Mouse (Mus musculus) urinary bladder, postnatal 14 days (tissue): ENCODE measurements around the gene Nr6a1.

Experiments
- DNase-seq: peaks from one replicate; pipeline ENCODE4 v3.0.0; 2021; ENCODE audit warnings: low spot score

The Nr6a1 gene

GRCm38 (mm10) chr2:38927115-38927979 is at the start of gene Nr6a1:
Gene Nr6a1, minus strand, starts transcription at chr2:38927688.
- DNase-seq = peak; percentile 73

DNA sequence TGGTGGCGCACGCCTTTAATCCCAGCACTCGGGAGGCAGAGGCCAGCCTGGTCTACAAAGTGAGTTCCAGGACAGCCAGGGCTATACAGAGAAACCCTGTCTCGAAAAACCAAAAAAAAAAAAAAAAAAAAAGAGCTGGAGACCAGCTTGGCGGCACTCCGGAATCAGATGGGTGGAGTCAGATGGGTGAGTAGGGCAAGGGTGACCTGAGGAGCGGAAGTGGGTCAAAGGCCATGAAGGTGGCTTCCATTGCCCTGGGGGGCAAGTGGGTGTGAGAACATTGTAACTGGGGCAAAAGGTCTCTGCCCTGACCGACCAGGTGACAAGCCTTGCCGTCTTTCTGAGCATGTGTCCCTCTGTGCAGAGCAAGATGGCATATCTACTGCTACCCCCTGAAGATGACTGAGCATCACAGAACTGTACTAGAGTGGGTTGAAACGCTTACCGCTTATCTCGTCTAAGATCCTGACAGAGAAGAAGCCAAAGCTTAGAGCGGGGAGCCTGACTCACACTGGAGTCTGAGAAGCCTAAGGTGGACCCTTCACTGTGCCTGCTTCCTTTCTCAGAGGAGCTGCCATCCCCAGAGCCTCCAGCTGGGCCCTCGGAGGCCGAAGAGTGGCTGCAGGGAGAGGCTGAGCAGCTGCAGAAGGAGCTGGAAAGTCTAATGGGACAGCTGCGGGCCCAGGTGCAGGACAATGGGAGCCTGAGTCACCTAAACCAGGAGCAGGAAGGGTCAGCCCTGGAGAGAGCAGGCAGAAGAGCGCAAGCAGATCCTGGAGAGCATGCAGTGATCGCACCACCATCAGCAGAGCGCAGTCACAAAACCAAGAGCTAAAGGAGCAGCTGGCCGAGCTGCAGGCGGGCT is 48.7 kb upstream of the Nr6a1 start:
- DNase-seq = no peak

- DNase-seq = no peak
Observed at GRCm38 (mm10) chr2:38975181-38975580, 47.7 kb upstream of the Nr6a1 start.

DNA sequence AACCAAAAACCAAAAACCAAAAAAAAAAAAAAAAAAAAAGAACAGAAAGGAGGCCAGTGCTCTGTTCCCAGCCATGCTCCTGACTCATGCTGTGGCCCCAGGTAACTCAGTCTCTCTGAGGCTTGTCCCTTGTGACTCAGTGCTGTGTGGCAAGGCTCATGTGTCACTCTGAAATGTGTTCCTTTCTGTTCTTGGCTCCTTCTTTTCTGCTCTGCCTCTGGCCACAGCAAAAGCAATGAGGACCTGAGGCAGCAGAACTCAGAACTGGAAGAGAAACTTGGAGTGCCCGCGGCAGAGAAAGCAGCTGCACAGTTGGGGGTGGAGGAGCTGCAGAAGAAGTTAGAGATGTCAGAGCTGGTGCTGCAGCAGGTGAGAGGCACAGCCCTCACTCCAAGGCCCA is 46.7 kb upstream of the Nr6a1 start:
- no peak for DNase-seq

- no peak for DNase-seq
Observed at GRCm38 (mm10) chr2:38973701-38974100, 46.2 kb upstream of the Nr6a1 start.

DNA sequence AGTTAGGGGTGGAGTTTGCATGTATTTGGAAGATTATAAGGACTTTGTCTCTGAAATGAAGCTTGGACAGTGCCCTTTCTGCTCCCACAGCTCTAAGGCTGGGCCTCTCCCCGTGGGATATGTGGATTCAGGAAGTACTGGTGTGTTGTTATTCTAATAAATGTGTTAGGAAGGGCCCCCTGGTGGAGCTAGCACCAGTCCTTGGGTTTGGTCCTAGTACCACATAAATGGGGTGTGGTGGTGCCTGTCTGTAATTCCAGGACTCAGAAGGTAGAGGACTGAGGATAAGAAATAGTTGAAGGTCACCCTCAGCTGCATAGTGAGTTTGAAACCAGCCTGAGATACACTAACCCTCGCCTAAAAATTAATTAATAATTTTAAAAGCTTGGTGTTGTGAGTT is 45.7 kb upstream of the Nr6a1 start:
- DNase-seq = no peak

GRCm38 (mm10) chr2:38970057-38970456 is 42.6 kb upstream of the Nr6a1 start:
- DNase-seq = no peak

- no peak for DNase-seq
Observed at GRCm38 (mm10) chr2:38969650-38970049, 42.2 kb upstream of the Nr6a1 start.

GRCm38 (mm10) chr2:38964198-38964597 is 36.7 kb upstream of the Nr6a1 start:
- no peak for DNase-seq

DNA sequence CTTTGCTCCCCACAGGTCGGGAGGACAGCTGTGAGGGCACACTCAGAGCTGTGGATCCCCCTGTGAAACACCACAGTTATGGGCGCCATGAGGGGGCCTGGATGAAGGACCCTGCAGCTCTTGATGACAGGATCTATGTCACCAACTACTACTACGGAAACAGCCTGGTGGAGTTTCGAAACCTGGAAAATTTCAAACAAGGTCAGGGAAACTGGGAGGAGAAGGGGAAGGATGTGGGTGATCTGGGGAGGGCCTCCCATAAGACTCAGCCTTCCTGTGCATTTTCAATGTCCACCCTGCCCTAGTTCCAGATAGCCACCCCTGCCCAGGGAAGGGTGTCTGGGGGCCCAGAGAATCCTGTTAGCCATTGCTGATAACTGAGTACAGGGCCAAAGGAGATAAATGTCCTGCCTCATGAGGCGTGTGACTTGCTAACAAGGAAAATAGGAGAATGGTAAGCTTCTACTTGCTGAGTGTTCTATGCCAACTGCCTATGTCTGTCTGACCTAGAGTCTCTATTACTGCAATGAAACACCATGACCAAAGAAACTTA is 30.3 kb upstream of the Nr6a1 start:
- no peak for DNase-seq

DNA sequence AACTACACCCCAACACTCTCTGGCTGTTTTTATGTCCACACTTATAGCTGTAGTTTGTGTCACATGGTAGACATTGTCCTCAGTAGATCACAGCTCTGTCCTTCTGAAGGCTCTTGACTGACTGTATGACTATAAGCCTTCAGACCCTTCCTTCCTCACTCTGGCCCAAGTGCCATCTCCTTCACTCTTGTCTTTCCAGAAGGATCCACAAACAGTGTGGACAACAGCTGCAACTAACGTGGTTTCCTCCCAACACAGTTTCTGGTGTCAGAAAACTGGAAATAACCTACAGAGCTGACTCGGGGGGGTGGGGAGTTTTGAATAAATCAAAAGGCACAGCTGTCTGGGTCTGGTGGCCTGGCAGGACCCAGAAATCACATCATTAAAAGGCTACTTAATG is 28.6 kb upstream of the Nr6a1 start:
- no peak for DNase-seq

GRCm38 (mm10) chr2:38953152-38953883 is 25.8 kb upstream of the Nr6a1 start:
- DNase-seq = peak; percentile 44

DNA sequence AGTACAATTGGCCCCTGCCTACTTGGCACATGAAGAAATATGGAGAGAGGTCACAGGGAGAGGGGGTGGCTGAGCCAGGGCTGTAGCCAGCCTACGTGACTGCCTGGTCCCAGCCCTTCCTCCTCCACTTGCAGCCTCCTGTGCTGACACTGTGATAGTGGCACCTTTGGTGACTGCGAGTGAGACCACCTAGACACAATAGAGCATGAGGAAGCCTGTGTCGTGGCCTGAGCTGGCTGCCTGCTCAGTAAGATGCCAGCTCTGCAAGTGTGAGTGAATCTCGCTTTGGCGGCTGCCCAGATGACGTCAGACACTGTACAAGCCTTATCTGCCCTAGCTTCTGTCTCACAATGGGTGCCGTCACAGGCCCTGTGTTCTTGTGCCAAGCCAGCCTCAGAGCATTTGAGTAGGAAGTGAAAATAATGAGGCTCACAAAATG is 22.8 kb upstream of the Nr6a1 start:
- DNase-seq = peak; percentile 79

- no peak for DNase-seq
Observed at GRCm38 (mm10) chr2:38947566-38947965, 20.1 kb upstream of the Nr6a1 start.

GRCm38 (mm10) chr2:38944460-38945161 is 17.1 kb upstream of the Nr6a1 start:
- DNase-seq = no peak

DNA sequence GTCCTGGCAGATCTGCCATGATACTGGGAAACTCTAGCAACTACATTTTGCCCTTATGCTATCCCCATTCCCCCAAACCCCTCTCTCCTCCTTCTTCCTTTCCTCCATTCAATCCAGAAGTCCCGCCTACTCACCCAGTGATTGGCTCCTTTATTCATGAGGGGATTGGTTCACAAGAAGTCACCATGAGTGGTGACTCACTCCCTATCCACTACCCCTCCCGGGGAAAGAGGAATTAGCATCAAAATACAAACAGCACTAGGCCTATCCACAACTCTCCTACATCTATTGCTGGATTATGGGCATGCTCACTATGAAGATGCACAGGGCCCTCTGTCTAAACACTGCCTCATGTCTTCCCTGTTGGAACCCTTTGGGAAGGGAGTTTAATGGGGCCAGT is 16.5 kb upstream of the Nr6a1 start:
- no peak for DNase-seq

DNA sequence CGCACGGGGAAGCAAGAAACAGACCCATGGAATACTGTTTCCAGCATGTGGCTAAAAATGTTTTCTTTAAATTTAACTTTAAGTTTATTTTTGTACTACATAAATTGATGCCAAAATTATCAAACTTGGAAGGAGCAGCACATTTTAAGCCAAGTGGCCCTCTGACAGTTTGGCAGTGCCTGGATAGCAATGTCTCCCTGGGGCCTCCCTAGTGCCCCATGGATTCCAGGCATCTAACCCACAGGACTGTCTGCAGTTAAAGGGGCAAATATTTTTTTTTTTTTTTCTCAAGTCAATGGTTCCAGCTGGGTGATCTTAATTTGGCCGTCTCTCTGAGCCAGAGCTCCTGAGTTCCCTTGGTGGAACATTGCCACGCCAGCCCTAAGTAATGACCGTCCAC is 15.7 kb upstream of the Nr6a1 start:
- DNase-seq = no peak

DNA sequence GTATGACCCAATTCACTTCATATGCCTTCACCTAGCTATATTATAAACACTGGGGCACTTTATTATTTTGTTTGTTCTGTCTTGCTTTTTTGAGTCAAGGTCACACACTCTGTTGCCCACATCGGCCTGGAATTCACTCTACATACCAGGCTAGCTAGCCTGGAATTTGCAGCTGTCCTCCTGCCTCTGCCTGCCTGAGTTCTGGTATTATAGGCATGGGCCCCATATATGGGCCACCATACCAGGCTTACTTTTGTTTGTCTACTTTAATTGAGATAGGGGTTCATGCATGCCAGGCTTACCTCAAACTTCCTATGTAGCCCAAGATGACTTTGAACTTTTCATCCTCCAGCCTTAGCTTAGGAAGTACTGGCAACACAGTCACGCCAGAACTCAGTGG is 14.4 kb upstream of the Nr6a1 start:
- no peak for DNase-seq

GRCm38 (mm10) chr2:38941426-38941825 is 13.9 kb upstream of the Nr6a1 start:
- DNase-seq = no peak

DNA sequence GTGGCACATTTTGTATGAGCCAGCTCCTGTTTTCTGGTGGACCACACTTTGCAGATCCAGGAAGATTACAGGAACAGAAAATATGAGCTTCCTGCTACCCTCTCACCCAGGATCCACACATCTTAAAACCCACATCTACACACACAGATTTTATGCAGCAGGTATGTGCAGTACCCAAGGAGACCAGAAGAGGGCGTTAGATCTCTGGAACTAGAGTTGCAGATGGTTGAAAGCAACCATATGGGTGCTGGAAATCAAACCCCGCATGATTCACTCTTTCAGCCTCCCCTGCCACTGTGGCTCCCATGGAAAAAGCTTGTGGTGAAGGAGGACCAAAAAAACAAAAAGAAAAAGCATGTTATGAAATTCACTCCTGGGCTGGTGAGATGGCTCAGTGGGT is 11.6 kb upstream of the Nr6a1 start:
- DNase-seq = no peak

- DNase-seq = no peak
Observed at GRCm38 (mm10) chr2:38938007-38938406, 10.5 kb upstream of the Nr6a1 start.
